Mouse (Mus musculus) liver, embryonic 11.5 days (tissue): ENCODE results near the gene Etv2. TPM values are rescaled to one million over a fixed set of nuclear protein-coding genes. Genes with fewer than 3 reads are reported as not detected.

ENCODE experiments used
- ATAC-seq: fragments of 200-750 bp; cut with Nextera tagmentation; replicated peaks from 2 replicates; pipeline ENCODE4 v1.8.0; 2017; ENCODE audit warnings: moderate number of reproducible peaks, mild to moderate bottlenecking, moderate TSS enrichment, moderate library complexity; ENCODE audit not compliant: low FRiP score
- DNase-seq: peaks from one replicate; pipeline ENCODE4 v3.0.0-alpha.2; 2017; ENCODE audit warnings: low spot score
- H3K27ac ChIP-seq: fragments of 300-500 bp; sonication (generic); 2 replicates; pipeline ENCODE4 v1.5.1; 2014; ENCODE audit warnings: mild to moderate bottlenecking, low read depth, low read length, control low read depth
- H3K27me3 ChIP-seq: fragments of 300-500 bp; sonication (generic); replicated peaks from 2 replicates; pipeline ENCODE4 v1.6.1; 2014; ENCODE audit warnings: low read length, mixed read lengths; ENCODE audit not compliant: control insufficient read depth, insufficient read depth
- H3K36me3 ChIP-seq: fragments of 300-500 bp; sonication (generic); 2 replicates; pipeline ENCODE4 v1.6.1; 2014; ENCODE audit warnings: mild to moderate bottlenecking, low read length, moderate library complexity, mixed read lengths; ENCODE audit not compliant: control insufficient read depth, insufficient read depth
- H3K4me1 ChIP-seq: fragments of 300-500 bp; sonication (generic); replicated peaks from 2 replicates; pipeline ENCODE4 v1.6.1; 2014; ENCODE audit warnings: low read length, mixed read lengths; ENCODE audit not compliant: control insufficient read depth, insufficient read depth
- H3K4me2 ChIP-seq: fragments of 300-500 bp; sonication (generic); 2 replicates; pipeline ENCODE4 v1.6.1; 2014; ENCODE audit warnings: mild to moderate bottlenecking, control low read depth, moderate library complexity
- H3K4me3 ChIP-seq: fragments of 300-500 bp; sonication (generic); 2 replicates; pipeline ENCODE4 v1.5.1; 2014; ENCODE audit warnings: low read depth, low read length, control low read depth
- H3K9ac ChIP-seq: fragments of 300-500 bp; sonication (generic); 2 replicates; pipeline ENCODE4 v1.6.1; 2014; ENCODE audit warnings: low read depth, low read length, control low read depth
- H3K9me3 ChIP-seq: fragments of 300-500 bp; sonication (generic); 2 replicates; pipeline ENCODE4 v1.6.1; 2016; ENCODE audit warnings: low read length, inconsistent platforms, mixed read lengths; ENCODE audit not compliant: control insufficient read depth
- WGBS: fragments of 180-500 bp; shearing (Covaris S2); extraction: QIAGEN DNeasy Blood & Tissue Kit; methylation state at CpG from one replicate; pipeline ENCODE4 v1.1.7; 2014; 5-methylcytosine and 5-hydroxymethylcytosine counted together
- microRNA-seq: library from miRNA; unstranded; fragments of <30 nt; microRNA quantifications from one replicate; pipeline ENCODE4, GENCODE M21; 2017; ENCODE audit warnings: borderline number of aligned reads
- polyA plus RNA-seq: library from polyadenylated mRNA; unstranded; fragments of >200 nt; fragmentation: Nextera tagmentation; extraction: Ambion mirVana; gene quantifications from 2 replicates; pipeline ENCODE4 v1.2.1, GENCODE M21; 2014

The Etv2 gene
- polyA plus RNA-seq, 1 experiment from 2014 or later, result 0.16 TPM

DNA sequence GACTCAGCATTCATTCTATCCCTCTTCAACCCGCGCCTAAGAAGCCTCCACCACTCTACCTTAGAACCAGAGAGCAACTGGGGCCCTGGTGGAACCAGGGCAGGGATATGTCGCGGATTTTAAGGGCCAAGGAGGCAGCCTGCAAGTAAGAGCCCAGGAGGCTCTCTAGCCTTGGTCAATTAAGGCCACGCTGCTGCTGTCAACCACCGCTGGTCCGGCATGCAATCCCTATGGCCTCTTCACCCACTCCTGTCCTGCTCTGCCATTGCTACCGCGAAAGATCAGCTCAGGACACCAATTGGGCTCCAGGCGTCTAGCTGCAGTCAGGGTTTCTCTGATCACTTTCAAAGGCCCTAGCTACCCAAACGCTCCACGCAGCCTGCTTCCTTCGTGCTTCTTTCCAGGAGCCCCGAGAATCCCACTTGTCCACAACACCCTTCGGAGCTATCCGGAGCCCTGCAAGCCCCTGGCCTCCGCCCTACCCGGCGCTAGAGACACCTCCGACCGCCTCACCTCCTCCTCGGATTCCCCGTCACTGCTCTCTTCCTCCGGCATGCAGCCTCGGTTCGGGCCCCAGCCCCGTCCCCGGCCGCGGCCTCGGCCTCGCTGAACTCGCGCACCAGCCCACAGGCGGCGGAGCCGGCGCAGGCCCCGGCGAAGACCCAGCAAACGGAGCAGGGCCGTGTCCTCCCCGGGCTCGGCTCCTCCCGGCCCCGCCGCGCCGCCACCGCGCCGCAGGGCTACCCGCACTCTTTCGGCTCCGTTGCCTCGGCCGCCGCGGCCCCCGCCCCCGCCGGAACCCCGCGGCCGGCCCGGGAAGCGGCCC lies 47.6 kb downstream of the Etv2 start:
- peak overlapping the region; percentile 99 for H3K9ac ChIP-seq
- peak overlapping the region; percentile 96 for H3K4me3 ChIP-seq
- no peaks in the 10 kb centered on the region for H3K27me3 ChIP-seq
- H3K4me1 ChIP-seq, result peaks cover 11% of the 10 kb centered on the region
- under 1% methylated on average over 52 of the region's 67 CpGs for WGBS
- H3K36me3 ChIP-seq, result peaks cover 27% of the 10 kb centered on the region
- no peaks in the 10 kb centered on the region for H3K9me3 ChIP-seq
- DNase-seq (peak; percentile 62), ATAC-seq (peak; percentile 27)
- peak overlapping the region; percentile 91 for H3K27ac ChIP-seq
- H3K4me2 ChIP-seq, result peak overlapping the region; percentile 83

GRCm38 (mm10) chr7:30586455-30587020 lies 49.1 kb downstream of the Etv2 start:
- DNase-seq (no peak), ATAC-seq (no peak)
- Histone ChIP-seq H3K27me3 (no peaks in the 10 kb centered on the region), H3K4me3 (peak overlapping the region; percentile 96; the same call in 1 of the 2 replicates), H3K27ac (no peak overlapping the region), H3K4me2 (peak overlapping the region; percentile 83), H3K9me3 (no peaks in the 10 kb centered on the region), H3K9ac (no peak overlapping the region), H3K36me3 (peaks cover 36% of the 10 kb centered on the region), H3K4me1 (peaks cover 11% of the 10 kb centered on the region)
- WGBS, result 90% methylated on average over 28 of the region's 28 CpGs

- WGBS, result 94% methylated on average over 7 of the region's 7 CpGs
- DNase-seq, result no peak
- Histone ChIP-seq H3K27me3 (no peaks in the 10 kb centered on the region), H3K9ac (no peak overlapping the region), H3K27ac (no peak overlapping the region), H3K4me3 (no peak overlapping the region), H3K4me1 (peaks cover 11% of the 10 kb centered on the region), H3K9me3 (no peaks in the 10 kb centered on the region), H3K36me3 (peaks cover 48% of the 10 kb centered on the region), H3K4me2 (no peak overlapping the region)
- ATAC-seq, result no peak
Measured at GRCm38 (mm10) chr7:30585170-30585569, 50.5 kb downstream of the Etv2 start.

DNA sequence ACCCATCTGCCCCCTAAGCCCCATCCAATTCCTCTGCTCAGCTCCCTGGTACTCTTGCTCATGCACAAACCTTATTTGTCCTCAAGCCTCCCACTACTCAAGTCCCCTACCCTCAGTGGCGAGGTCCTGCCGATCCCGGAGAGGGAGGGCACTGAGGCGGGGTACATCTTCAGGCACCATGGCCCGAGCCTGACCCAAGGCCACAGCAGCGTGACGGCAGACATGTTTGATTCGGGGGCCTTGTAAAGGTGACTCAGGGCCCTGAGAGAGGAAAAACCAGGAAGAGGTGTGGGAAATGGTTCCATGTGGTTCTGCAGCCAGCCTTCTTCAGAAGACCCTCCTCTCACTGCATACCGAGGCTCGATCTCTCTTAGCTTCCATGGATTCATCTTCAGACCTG lies 51.3 kb downstream of the Etv2 start:
- peaks cover 56% of the 10 kb centered on the region for H3K36me3 ChIP-seq
- DNase-seq (no peak), ATAC-seq (no peak)
- H3K4me2 ChIP-seq, result no peak overlapping the region
- no peak overlapping the region for H3K27ac ChIP-seq
- H3K9me3 ChIP-seq, result no peaks in the 10 kb centered on the region
- H3K27me3 ChIP-seq, result no peaks in the 10 kb centered on the region
- H3K9ac ChIP-seq, result no peak overlapping the region
- H3K4me3 ChIP-seq, result no peak overlapping the region
- H3K4me1 ChIP-seq, result peaks cover 5% of the 10 kb centered on the region
- WGBS, result 95% methylated on average over 10 of the region's 10 CpGs

Small RNAs within 50 kb of the gene (microRNA-seq; reads per million reads assigned to microRNA genes)
- not detected for gene Mir3569

Other genes with a start within 250 kb of the Etv2 start
- 60.6 and 61.9 TPM in 2 replicates for gene Tyrobp, start 222.1 kb downstream of the Etv2 start, polyA plus RNA-seq
- gene Hcst, start 216.0 kb downstream of the Etv2 start, polyA plus RNA-seq, result 2.2 and 2.9 TPM in 2 replicates
- gene Nfkbid, start 214.1 kb downstream of the Etv2 start, polyA plus RNA-seq, result 1.8 and 3.6 TPM in 2 replicates
- 18.4 and 19.1 TPM in 2 replicates for gene Aplp1, start 190.3 kb downstream of the Etv2 start, polyA plus RNA-seq
- 0.22 and 0.95 TPM in 2 replicates for gene Kirrel2, start 178.2 kb downstream of the Etv2 start, polyA plus RNA-seq
- gene Nphs1, start 177.5 kb downstream of the Etv2 start, polyA plus RNA-seq, result 0.26 and 0.27 TPM in 2 replicates
- 19.0 and 19.5 TPM in 2 replicates for gene Prodh2, start 142.2 kb downstream of the Etv2 start, polyA plus RNA-seq
- gene Arhgap33, start 100.8 kb downstream of the Etv2 start, polyA plus RNA-seq, result 7.1 and 7.5 TPM in 2 replicates
- 3.9 and 5.4 TPM in 2 replicates for gene Hspb6, start 83.7 kb downstream of the Etv2 start, polyA plus RNA-seq
- 10.7 and 13.0 TPM in 2 replicates for gene Proser3, start 83.6 kb downstream of the Etv2 start, polyA plus RNA-seq
- 38.7 and 41.0 TPM in 2 replicates for gene Lin37, start 76.0 kb downstream of the Etv2 start, polyA plus RNA-seq
- 71.0 and 73.1 TPM in 2 replicates for gene U2af1l4, start 72.6 kb downstream of the Etv2 start, polyA plus RNA-seq
- gene Gm49396, start 72.5 kb downstream of the Etv2 start, polyA plus RNA-seq, result 6.8 and 8.0 TPM in 2 replicates
- gene Psenen, start 72.2 kb downstream of the Etv2 start, polyA plus RNA-seq, result 85.2 and 102 TPM in 2 replicates
- gene Igflr1, start 70.4 kb downstream of the Etv2 start, polyA plus RNA-seq, result 3.1 and 3.7 TPM in 2 replicates
- 7.4 and 11.4 TPM in 2 replicates for gene Kmt2b, start 47.1 kb downstream of the Etv2 start, polyA plus RNA-seq
- gene Zbtb32, start 36.9 kb downstream of the Etv2 start, polyA plus RNA-seq, result 0.25 and 0.62 TPM in 2 replicates
- 0.66 and 1.5 TPM in 2 replicates for gene Upk1a, start 23.0 kb downstream of the Etv2 start, polyA plus RNA-seq
- gene Cox6b1, start 9.7 kb downstream of the Etv2 start, polyA plus RNA-seq, result 809 and 909 TPM in 2 replicates
- gene Rbm42, start 14.5 kb upstream of the Etv2 start, polyA plus RNA-seq, result 101 TPM in 2 replicates
- gene Haus5, start 29.1 kb upstream of the Etv2 start, polyA plus RNA-seq, result 64.3 and 65.6 TPM in 2 replicates
- not detected in 2 replicates for gene Pmis2, start 35.8 kb upstream of the Etv2 start, polyA plus RNA-seq
- gene 2200002J24Rik, start 63.1 kb upstream of the Etv2 start, polyA plus RNA-seq, result 0.53 TPM in 1 of 2 replicates, not detected in the other
- gene Atp4a, start 76.4 kb upstream of the Etv2 start, polyA plus RNA-seq, result 1.5 and 1.9 TPM in 2 replicates
- gene Tmem147, start 93.7 kb upstream of the Etv2 start, polyA plus RNA-seq, result 168 and 181 TPM in 2 replicates
- gene Gapdhs, start 107.8 kb upstream of the Etv2 start, polyA plus RNA-seq, result 0.31 and 0.44 TPM in 2 replicates
- gene Sbsn, start 115.6 kb upstream of the Etv2 start, polyA plus RNA-seq, result 0.07 and 0.21 TPM in 2 replicates
- gene Dmkn, start 127.9 kb upstream of the Etv2 start, polyA plus RNA-seq, result not detected in 2 replicates
- not detected in 2 replicates for gene Krtdap, start 152.0 kb upstream of the Etv2 start, polyA plus RNA-seq
- gene Ffar2, start 187.9 kb upstream of the Etv2 start, polyA plus RNA-seq, result 0.36 and 0.47 TPM in 2 replicates
- not detected in 2 replicates for gene Ffar3, start 220.3 kb upstream of the Etv2 start, polyA plus RNA-seq
- gene Ffar1, start 225.7 kb upstream of the Etv2 start, polyA plus RNA-seq, result not detected in 2 replicates
- 0.07 TPM in 1 of 2 replicates, not detected in the other for gene Cd22, start 244.5 kb upstream of the Etv2 start, polyA plus RNA-seq